In the genomic region with DNA sequence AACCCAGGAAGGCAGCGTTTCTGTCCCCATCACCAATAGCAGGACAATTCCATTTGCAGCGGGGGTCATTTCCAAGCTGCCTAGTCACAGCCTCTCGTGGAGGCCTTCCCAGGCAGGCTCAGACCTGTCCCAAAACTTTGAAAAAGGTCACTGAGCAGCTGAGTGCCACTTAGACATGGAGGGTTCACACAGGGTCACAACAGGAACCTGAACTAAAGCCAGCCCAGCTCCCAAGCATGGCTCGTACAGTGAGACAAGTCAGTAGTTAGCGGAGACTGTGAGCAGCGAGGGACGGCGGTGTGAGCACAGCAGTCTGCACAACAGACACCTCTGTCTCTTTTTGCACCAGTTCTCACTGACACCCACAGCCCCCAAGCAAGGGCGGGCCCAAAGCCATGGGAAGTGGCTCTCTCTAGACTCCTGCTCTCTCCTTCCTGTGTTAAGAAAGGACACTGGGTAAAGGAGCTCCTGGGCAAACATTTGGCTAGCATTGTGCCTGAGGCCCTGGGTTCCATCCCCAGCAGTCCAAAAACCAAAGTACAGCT, we compare ENCODE assay signal across 12 mouse cellular contexts. TPM values are rescaled to one million over a fixed set of nuclear protein-coding genes. Genes with fewer than 3 reads are reported as not detected.
DNase-seq lines count a peak whose midpoint lies in the region; ATAC-seq and TF ChIP-seq lines count a peak whose summit lies in the region.
"Had no signal": no experiment of that assay in that cellular context is flagged by ENCODE, and none has a peak within 500 bp of the region (broad histone marks: within the 10 kb centered on the region; RNA-seq: fewer than 3 reads in every experiment).

No protein-coding gene starts in this region.

- H3K4me3 ChIP-seq in forebrain, embryonic 10.5 days, result no peak overlapping the region
- no peak overlapping the region for H3K4me3 ChIP-seq in forebrain, embryonic 13.5 days
- H3K4me3 ChIP-seq in thymus, adult 2 months (ENCODE audit: control insufficient read depth, insufficient read depth, low read length), result no peak overlapping the region
- H3K4me3 ChIP-seq in intestine, embryonic 15.5 days (replicated peaks), result no peak overlapping the region
- H3K4me3 ChIP-seq: hindbrain, embryonic 12.5 days; midbrain, embryonic 10.5 days had no signal

- no peaks in the 10 kb centered on the region for H3K9me3 ChIP-seq in forebrain, embryonic 10.5 days
- H3K9me3 ChIP-seq in forebrain, embryonic 13.5 days (replicated peaks), result no peaks in the 10 kb centered on the region
- H3K9me3 ChIP-seq in intestine, embryonic 15.5 days, result no peaks in the 10 kb centered on the region
- H3K9me3 ChIP-seq: hindbrain, embryonic 12.5 days; midbrain, embryonic 10.5 days had no signal

- no peaks in the 10 kb centered on the region for H3K36me3 ChIP-seq in forebrain, embryonic 10.5 days (replicated peaks)
- H3K36me3 ChIP-seq in forebrain, embryonic 13.5 days (ENCODE audit: poor library complexity, severe bottlenecking), result no peaks in the 10 kb centered on the region
- no peaks in the 10 kb centered on the region for H3K36me3 ChIP-seq in thymus, adult 2 months (ENCODE audit: control insufficient read depth, insufficient read depth, low read length)
- H3K36me3 ChIP-seq in intestine, embryonic 15.5 days, result no peaks in the 10 kb centered on the region
- H3K36me3 ChIP-seq: midbrain, embryonic 10.5 days had no signal

- DNase-seq in forebrain, embryonic 10.5 days (ENCODE audit: extremely low spot score, low spot score), result no peak
- DNase-seq in thymus, adult 2 months, result peak; percentile 34
- DNase-seq in thymus, adult 18-20 months, result no peak
- peak; percentile 47 for DNase-seq in heart, postnatal 4 days
- DNase-seq in thymus, postnatal 4 days, result peak; percentile 59
- no peak for DNase-seq in right cerebral cortex, postnatal 4 days

- H3K9ac ChIP-seq in forebrain, embryonic 13.5 days, result no peak overlapping the region
- H3K9ac ChIP-seq in intestine, embryonic 15.5 days, result no peak overlapping the region
- H3K9ac ChIP-seq: hindbrain, embryonic 12.5 days had no signal

- H3K27ac ChIP-seq in forebrain, embryonic 10.5 days, result peak overlapping the region; percentile 35; the same call in 1 of the 2 replicates
- H3K27ac ChIP-seq in forebrain, embryonic 13.5 days, result no peak overlapping the region
- peak overlapping the region; percentile 72 for H3K27ac ChIP-seq in thymus, adult 2 months (ENCODE audit: control insufficient read depth, insufficient read depth, low read length)
- H3K27ac ChIP-seq in intestine, embryonic 15.5 days, result no peak overlapping the region
- H3K27ac ChIP-seq: hindbrain, embryonic 12.5 days; midbrain, embryonic 10.5 days had no signal

- H3K4me1 ChIP-seq in forebrain, embryonic 10.5 days, result peaks cover 32% of the 10 kb centered on the region
- no peaks in the 10 kb centered on the region for H3K4me1 ChIP-seq in forebrain, embryonic 13.5 days
- peaks cover 80% of the 10 kb centered on the region for H3K4me1 ChIP-seq in thymus, adult 2 months (replicated peaks; ENCODE audit: control insufficient read depth, insufficient read depth, low read length)
- peaks cover 3% of the 10 kb centered on the region; the same call in 1 of the 2 replicates for H3K4me1 ChIP-seq in intestine, embryonic 15.5 days (replicated peaks)

- TF ChIP-seq POLR2A in thymus, adult 2 months (IDR thresholded peaks at IDR 0.05; ENCODE audit: control insufficient read depth, extremely low read depth, insufficient read depth, low read length, poor library complexity), result 0 out of 2 replicates have a peak, but pooled peaks have one; percentile 28

- ATAC-seq in forebrain, embryonic 13.5 days, result no peak
- ATAC-seq in intestine, embryonic 15.5 days, result no peak

- WGBS in forebrain, embryonic 10.5 days, result 69% methylated on average over 9 of the region's 9 CpGs
- WGBS in forebrain, embryonic 13.5 days, result 78% methylated on average over 9 of the region's 9 CpGs
- 61% methylated on average over 9 of the region's 9 CpGs for WGBS in thymus, adult 2 months
- 73% methylated on average over 9 of the region's 9 CpGs for WGBS in intestine, embryonic 15.5 days

- no peak overlapping the region for H3K4me2 ChIP-seq in forebrain, embryonic 13.5 days
- H3K4me2 ChIP-seq in intestine, embryonic 15.5 days (replicated peaks), result no peak overlapping the region
- H3K4me2 ChIP-seq: hindbrain, embryonic 12.5 days had no signal

- no peaks in the 10 kb centered on the region for H3K27me3 ChIP-seq in forebrain, embryonic 10.5 days (ENCODE audit: poor library complexity, severe bottlenecking)
- no peaks in the 10 kb centered on the region for H3K27me3 ChIP-seq in forebrain, embryonic 13.5 days
- H3K27me3 ChIP-seq in thymus, adult 2 months (ENCODE audit: control insufficient read depth, insufficient read depth, low read length), result no peaks in the 10 kb centered on the region
- H3K27me3 ChIP-seq in intestine, embryonic 15.5 days (replicated peaks), result no peaks in the 10 kb centered on the region
- H3K27me3 ChIP-seq: hindbrain, embryonic 12.5 days had no signal

- no peak for TF ChIP-seq CTCF in thymus, adult 2 months (IDR thresholded peaks at IDR 0.05; ENCODE audit: borderline replicate concordance, control insufficient read depth, extremely low read depth, insufficient read depth, low read length, poor library complexity)

RNA-seq across cellular contexts. Expression of gene Socs1, which starts 45.4 kb away (rescaled TPM):
- 2.3 and 2.7 TPM in 2 replicates for polyA plus RNA-seq in forebrain, embryonic 10.5 days (2016; fragmentation: Nextera tagmentation; extraction: Ambion mirVana)
- polyA plus RNA-seq in forebrain, embryonic 13.5 days (2015; fragmentation: Nextera tagmentation; extraction: Ambion mirVana), result 1.3 and 1.5 TPM in 2 replicates
- polyA plus RNA-seq in thymus, adult 2 months (2012; rRNA removed), result 279 and 377 TPM in 2 replicates
- total RNA-seq in heart, postnatal 4 days (2021), result 1 to 10 TPM; 1.6 TPM
- polyA plus RNA-seq in intestine, embryonic 15.5 days (2015; fragmentation: Nextera tagmentation; extraction: Ambion mirVana), result 5.7 and 6.9 TPM in 2 replicates

RNA-seq across cellular contexts. Expression of gene Tnp2, which starts 48.5 kb away (rescaled TPM):
- polyA plus RNA-seq in forebrain, embryonic 10.5 days (2016; fragmentation: Nextera tagmentation; extraction: Ambion mirVana), result not detected in 2 replicates
- not detected in 2 replicates for polyA plus RNA-seq in forebrain, embryonic 13.5 days (2015; fragmentation: Nextera tagmentation; extraction: Ambion mirVana)
- 2.7 and 14.2 TPM in 2 replicates for polyA plus RNA-seq in thymus, adult 2 months (2012; rRNA removed)
- not detected for total RNA-seq in heart, postnatal 4 days (2021)
- polyA plus RNA-seq in intestine, embryonic 15.5 days (2015; fragmentation: Nextera tagmentation; extraction: Ambion mirVana), result not detected in 2 replicates
- total RNA-seq: layer of hippocampus, postnatal 14 days; liver, adult 2 months had no signal
- polyA plus RNA-seq: hindbrain, embryonic 12.5 days; liver, adult 2 months; midbrain, embryonic 10.5 days had no signal

RNA-seq across cellular contexts. Expression of gene Prm3, which starts 50.8 kb away (rescaled TPM):
- polyA plus RNA-seq in forebrain, embryonic 10.5 days (2016; fragmentation: Nextera tagmentation; extraction: Ambion mirVana), result not detected in 2 replicates
- not detected in 2 replicates for polyA plus RNA-seq in forebrain, embryonic 13.5 days (2015; fragmentation: Nextera tagmentation; extraction: Ambion mirVana)
- polyA plus RNA-seq in thymus, adult 2 months (2012; rRNA removed), result not detected in 2 replicates
- not detected for total RNA-seq in heart, postnatal 4 days (2021)
- polyA plus RNA-seq in intestine, embryonic 15.5 days (2015; fragmentation: Nextera tagmentation; extraction: Ambion mirVana), result not detected in 2 replicates
- total RNA-seq: layer of hippocampus, postnatal 14 days; liver, adult 2 months had no signal
- polyA plus RNA-seq: hindbrain, embryonic 12.5 days; liver, adult 2 months; midbrain, embryonic 10.5 days had no signal

RNA-seq across cellular contexts. Expression of gene Prm2, which starts 56.0 kb away (rescaled TPM):
- polyA plus RNA-seq in forebrain, embryonic 10.5 days (2016; fragmentation: Nextera tagmentation; extraction: Ambion mirVana), result not detected in 2 replicates
- polyA plus RNA-seq in forebrain, embryonic 13.5 days (2015; fragmentation: Nextera tagmentation; extraction: Ambion mirVana), result not detected in 2 replicates
- 0.50 and 7.0 TPM in 2 replicates for polyA plus RNA-seq in thymus, adult 2 months (2012; rRNA removed)
- not detected for total RNA-seq in heart, postnatal 4 days (2021)
- polyA plus RNA-seq in intestine, embryonic 15.5 days (2015; fragmentation: Nextera tagmentation; extraction: Ambion mirVana), result not detected in 2 replicates
- total RNA-seq: layer of hippocampus, postnatal 14 days; liver, adult 2 months had no signal
- polyA plus RNA-seq: hindbrain, embryonic 12.5 days; liver, adult 2 months; midbrain, embryonic 10.5 days had no signal

Comparison
In these comparisons a context has a peak if more than half of its experiments do, and no peak if none do; other contexts are left out.
1. DNase-seq: peak in thymus, adult 2 months (single experiment), heart, postnatal 4 days (single experiment) and thymus, postnatal 4 days (single experiment); none in forebrain, embryonic 10.5 days (single experiment), thymus, adult 18-20 months (0 of 2) and right cerebral cortex, postnatal 4 days (single experiment).
2. H3K27ac ChIP-seq: peak in forebrain, embryonic 10.5 days (single experiment) and thymus, adult 2 months (single experiment); none in forebrain, embryonic 13.5 days (single experiment) and intestine, embryonic 15.5 days (single experiment).
3. RNA of gene Socs1, which starts 45.4 kb away (polyA plus RNA-seq): 279 to 377 TPM in thymus, adult 2 months; 5.7 to 6.9 TPM in intestine, embryonic 15.5 days, 2.3 to 2.7 TPM in forebrain, embryonic 10.5 days and 1.3 to 1.5 TPM in forebrain, embryonic 13.5 days; every median in the first group is over 10 times any median in the second.